Mouse (Mus musculus): ENCODE results near the gene Aif1.
A peak's percentile ranks its signal among the peaks of the same experiment; 100 is the strongest.

The Aif1 gene

GRCm38 (mm10) chr17:35194844-35195630 lies 19.2 kb upstream of the Aif1 start:
- DNase-seq (ENCODE audit: low read depth) = no peak

GRCm38 (mm10) chr17:35193881-35194843 lies 18.3 kb upstream of the Aif1 start, which contains the start of gene Ltb:
Gene Ltb (plus strand): TSS chr17:35194439.
- DNase-seq (ENCODE audit: low read depth) = peak; percentile 88

- no peak for DNase-seq (ENCODE audit: low read depth)
Measured at GRCm38 (mm10) chr17:35192924-35193323, 17.1 kb upstream of the Aif1 start.

GRCm38 (mm10) chr17:35191723-35192122 lies 15.9 kb upstream of the Aif1 start:
- peak; percentile 51 for DNase-seq (ENCODE audit: low read depth)

- DNase-seq (ENCODE audit: low read depth) = peak; percentile 80
Measured at GRCm38 (mm10) chr17:35190096-35190495, 14.2 kb upstream of the Aif1 start.

GRCm38 (mm10) chr17:35189186-35189585 lies 13.3 kb upstream of the Aif1 start:
- peak; percentile 43 for DNase-seq (ENCODE audit: low read depth)

- no peak for DNase-seq (ENCODE audit: low read depth)
Measured at GRCm38 (mm10) chr17:35187959-35188610, 12.2 kb upstream of the Aif1 start, which contains the start of gene Lst1. Gene Lst1 (minus strand): TSS chr17:35188439.

- DNase-seq (ENCODE audit: low read depth) = peak; percentile 46
Measured at GRCm38 (mm10) chr17:35187345-35187744, 11.5 kb upstream of the Aif1 start.

- peak; percentile 85 for DNase-seq (ENCODE audit: low read depth)
Measured at GRCm38 (mm10) chr17:35186681-35187080, 10.8 kb upstream of the Aif1 start.

- peak; percentile 90 for DNase-seq (ENCODE audit: low read depth)
Measured at GRCm38 (mm10) chr17:35185639-35186611, 10.1 kb upstream of the Aif1 start.

GRCm38 (mm10) chr17:35180093-35180492 lies 4.2 kb upstream of the Aif1 start:
- peak; percentile 35 for DNase-seq (ENCODE audit: low read depth)

GRCm38 (mm10) chr17:35178528-35178927 lies 2.7 kb upstream of the Aif1 start:
- DNase-seq (ENCODE audit: low read depth) = peak; percentile 90

GRCm38 (mm10) chr17:35175382-35175781 lies 486 bp downstream of the Aif1 start:
- DNase-seq (ENCODE audit: low read depth) = no peak

- DNase-seq (ENCODE audit: low read depth) = peak; percentile 51
Measured at GRCm38 (mm10) chr17:35174201-35174977, 1.5 kb downstream of the Aif1 start.

GRCm38 (mm10) chr17:35173329-35173728 lies 2.5 kb downstream of the Aif1 start:
- DNase-seq (ENCODE audit: low read depth) = peak; percentile 76

- peak; percentile 80 for DNase-seq (ENCODE audit: low read depth)
Measured at GRCm38 (mm10) chr17:35172445-35173234, 3.2 kb downstream of the Aif1 start.

- peak; percentile 90 for DNase-seq (ENCODE audit: low read depth)
Measured at GRCm38 (mm10) chr17:35168541-35169207, 7.2 kb downstream of the Aif1 start.

- DNase-seq (ENCODE audit: low read depth) = no peak
Measured at GRCm38 (mm10) chr17:35167794-35168193, 8.1 kb downstream of the Aif1 start.
